Mouse (Mus musculus) liver, postnatal 0 days (tissue): ENCODE measurements at regions not wholly inside any gene's neighbourhood (a gene's known extent, or its start where the extent isn't known, plus 50 kb on each side); places are given as distances from the start of the nearest gene placed in this dataset.

Experiments
- CTCF ChIP-seq: sonication (generic); IDR thresholded peaks from 2 replicates; pipeline ENCODE4 v1.5.1; 2016; ENCODE audit warnings: antibody characterized with exemption, low read depth
- EP300 ChIP-seq: IDR thresholded peaks from 2 replicates; pipeline ENCODE4 v1.6.1; 2016; ENCODE audit warnings: antibody characterized with exemption, low read depth, mild to moderate bottlenecking

DNA sequence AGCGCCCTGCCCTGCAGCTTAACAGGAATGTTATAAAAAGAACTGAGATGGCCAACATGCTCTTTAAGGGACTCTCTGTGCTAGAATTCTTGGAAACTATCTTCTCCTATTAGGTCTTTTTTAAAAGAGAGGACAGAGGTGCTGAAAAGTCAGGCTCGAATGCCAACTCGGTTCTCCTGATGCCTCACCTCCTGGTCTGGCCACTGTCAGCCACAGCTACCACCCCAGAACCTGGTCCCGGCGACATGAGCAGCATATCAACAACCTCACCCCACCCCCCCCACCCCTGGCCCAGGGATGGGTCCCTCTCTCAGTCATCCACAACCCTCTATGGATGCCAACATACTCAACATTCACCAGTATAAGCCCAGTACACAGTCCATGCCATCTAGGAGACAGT, 49.8 kb upstream of the Rgma start:
- TF ChIP-seq CTCF (no peak), EP300 (no peak)
